Mouse (Mus musculus): ENCODE measurements around the gene B3galt5. TPM values are rescaled to one million over a fixed set of nuclear protein-coding genes. Genes with fewer than 3 reads are reported as not detected.
"Not testable (repeated sequence)": the region's sequence is repeated elsewhere in the genome, so short reads cannot be mapped to it uniquely, and the experiment has no call there.

Gene B3galt5
- polyA plus RNA-seq, 1 experiment from 2014 or later = 0.08 TPM

GRCm38 (mm10) chr16:96322739-96323138 lies 87.1 kb downstream of the B3galt5 start:
- peaks cover 13% of the 10 kb centered on the region for H3K4me1 ChIP-seq
- no peak overlapping the region for H3K4me2 ChIP-seq
- H3K4me3 ChIP-seq = no peak overlapping the region
- no peaks in the 10 kb centered on the region for H3K27me3 ChIP-seq (replicated peaks)
- H3K36me3 ChIP-seq = no peaks in the 10 kb centered on the region
- H3K9ac ChIP-seq = no peak overlapping the region
- ATAC-seq = no peak
- H3K27ac ChIP-seq = no peak overlapping the region
- WGBS (ENCODE audit: insufficient replicate concordance) = 55% methylated on average over 1 of the region's 1 CpGs
- no peaks in the 10 kb centered on the region for H3K9me3 ChIP-seq (replicated peaks)

GRCm38 (mm10) chr16:96323166-96323565 lies 87.6 kb downstream of the B3galt5 start:
- Histone ChIP-seq H3K9me3 (replicated peaks) (no peaks in the 10 kb centered on the region), H3K27me3 (replicated peaks) (no peaks in the 10 kb centered on the region), H3K4me1 (peaks cover 13% of the 10 kb centered on the region), H3K36me3 (no peaks in the 10 kb centered on the region), H3K4me3 (no peak overlapping the region), H3K27ac (no peak overlapping the region), H3K4me2 (no peak overlapping the region), H3K9ac (no peak overlapping the region)
- 68% methylated on average over 4 of the region's 4 CpGs for WGBS (ENCODE audit: insufficient replicate concordance)
- ATAC-seq = no peak

GRCm38 (mm10) chr16:96326110-96326999 lies 90.8 kb downstream of the B3galt5 start:
- no peak overlapping the region for H3K27ac ChIP-seq
- no peak overlapping the region for H3K4me2 ChIP-seq
- H3K4me3 ChIP-seq = no peak overlapping the region
- H3K9ac ChIP-seq = no peak overlapping the region
- peaks cover 13% of the 10 kb centered on the region for H3K4me1 ChIP-seq
- no peak for ATAC-seq
- no peaks in the 10 kb centered on the region for H3K9me3 ChIP-seq (replicated peaks)
- no peaks in the 10 kb centered on the region for H3K36me3 ChIP-seq
- WGBS (ENCODE audit: insufficient replicate concordance) = 37% methylated on average over 10 of the region's 10 CpGs
- no peaks in the 10 kb centered on the region for H3K27me3 ChIP-seq (replicated peaks)

DNA sequence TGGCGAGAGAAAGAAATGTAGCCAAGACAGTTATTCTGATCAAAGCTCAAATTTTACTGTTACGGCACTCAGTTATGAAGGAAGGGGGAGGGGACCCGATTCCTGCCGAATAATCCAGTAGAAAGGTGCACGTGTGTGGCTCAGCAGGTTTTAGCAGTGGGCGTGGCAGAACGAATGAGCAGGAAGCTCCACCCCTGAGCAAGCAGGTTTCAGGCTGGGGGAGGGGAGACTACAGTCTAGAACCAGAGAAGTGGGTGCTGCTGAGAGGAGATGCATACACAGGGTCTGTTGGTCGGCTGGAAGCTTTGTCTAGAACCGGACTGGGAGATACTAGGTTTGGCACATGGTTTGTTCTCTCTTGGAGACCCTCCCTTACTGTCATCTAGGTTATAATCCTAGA lies 91.7 kb downstream of the B3galt5 start:
- WGBS (ENCODE audit: insufficient replicate concordance) = 25% methylated on average over 9 of the region's 9 CpGs
- ATAC-seq, H3K9ac ChIP-seq: not testable (repeated sequence)

GRCm38 (mm10) chr16:96339570-96339969 lies 104.0 kb downstream of the B3galt5 start:
- no peak for ATAC-seq
- no peaks in the 10 kb centered on the region for H3K36me3 ChIP-seq
- H3K9me3 ChIP-seq (replicated peaks) = no peaks in the 10 kb centered on the region
- no peak overlapping the region for H3K4me2 ChIP-seq
- no peaks in the 10 kb centered on the region for H3K27me3 ChIP-seq (replicated peaks)
- no peaks in the 10 kb centered on the region for H3K4me1 ChIP-seq
- H3K27ac ChIP-seq = no peak overlapping the region
- H3K9ac ChIP-seq = no peak overlapping the region
- no peak overlapping the region for H3K4me3 ChIP-seq
- WGBS (ENCODE audit: insufficient replicate concordance) = 57% methylated on average over 4 of the region's 4 CpGs

More for the DNA sequence above, 91.7 kb downstream of the B3galt5 start:
- peaks cover 13% of the 10 kb centered on the region for H3K4me1 ChIP-seq
- H3K27me3 ChIP-seq (replicated peaks); H3K36me3 ChIP-seq; H3K4me3 ChIP-seq; H3K27ac ChIP-seq; H3K9me3 ChIP-seq (replicated peaks); H3K4me2 ChIP-seq: not testable (repeated sequence)

GRCm38 (mm10) chr16:96341269-96341668 lies 105.7 kb downstream of the B3galt5 start:
- WGBS (ENCODE audit: insufficient replicate concordance) = 9% methylated on average over 5 of the region's 5 CpGs
- no peaks in the 10 kb centered on the region for H3K36me3 ChIP-seq
- no peak overlapping the region for H3K9ac ChIP-seq
- no peak overlapping the region for H3K27ac ChIP-seq
- no peaks in the 10 kb centered on the region for H3K9me3 ChIP-seq (replicated peaks)
- ATAC-seq = no peak
- no peaks in the 10 kb centered on the region for H3K27me3 ChIP-seq (replicated peaks)
- no peak overlapping the region for H3K4me2 ChIP-seq
- H3K4me3 ChIP-seq = no peak overlapping the region
- no peaks in the 10 kb centered on the region for H3K4me1 ChIP-seq

- no peak for ATAC-seq
- 60% methylated on average over 4 of the region's 4 CpGs for WGBS (ENCODE audit: insufficient replicate concordance)
- no peak overlapping the region for H3K4me3 ChIP-seq
Observed at GRCm38 (mm10) chr16:96341945-96342344, 106.3 kb downstream of the B3galt5 start.

GRCm38 (mm10) chr16:96345117-96345516 lies 109.5 kb downstream of the B3galt5 start:
- H3K27me3 ChIP-seq (replicated peaks) = peaks cover 6% of the 10 kb centered on the region; the same call in 1 of the 2 replicates
- 5% methylated on average over 10 of the region's 10 CpGs for WGBS (ENCODE audit: insufficient replicate concordance)
- H3K36me3 ChIP-seq = no peaks in the 10 kb centered on the region
- no peaks in the 10 kb centered on the region for H3K9me3 ChIP-seq (replicated peaks)
- no peaks in the 10 kb centered on the region for H3K4me1 ChIP-seq
- H3K4me2 ChIP-seq = no peak overlapping the region
- no peak overlapping the region for H3K4me3 ChIP-seq
- H3K27ac ChIP-seq = no peak overlapping the region
- no peak for ATAC-seq
- no peak overlapping the region for H3K9ac ChIP-seq

More at GRCm38 (mm10) chr16:96341945-96342344, 106.3 kb downstream of the B3galt5 start:
- H3K27ac ChIP-seq = no peak overlapping the region
- H3K4me2 ChIP-seq = no peak overlapping the region
- no peak overlapping the region for H3K9ac ChIP-seq
- H3K4me1 ChIP-seq = no peaks in the 10 kb centered on the region
- no peaks in the 10 kb centered on the region for H3K9me3 ChIP-seq (replicated peaks)
- H3K27me3 ChIP-seq (replicated peaks) = no peaks in the 10 kb centered on the region
- H3K36me3 ChIP-seq = no peaks in the 10 kb centered on the region

GRCm38 (mm10) chr16:96348070-96348469 lies 112.5 kb downstream of the B3galt5 start:
- Histone ChIP-seq H3K4me2 (no peak overlapping the region), H3K4me1 (no peaks in the 10 kb centered on the region), H3K36me3 (no peaks in the 10 kb centered on the region), H3K27ac (no peak overlapping the region), H3K9me3 (replicated peaks) (no peaks in the 10 kb centered on the region), H3K27me3 (replicated peaks) (peaks cover 6% of the 10 kb centered on the region; the same call in 1 of the 2 replicates), H3K4me3 (no peak overlapping the region), H3K9ac (no peak overlapping the region)
- ATAC-seq = no peak
- 59% methylated on average over 11 of the region's 11 CpGs for WGBS (ENCODE audit: insufficient replicate concordance)

DNA sequence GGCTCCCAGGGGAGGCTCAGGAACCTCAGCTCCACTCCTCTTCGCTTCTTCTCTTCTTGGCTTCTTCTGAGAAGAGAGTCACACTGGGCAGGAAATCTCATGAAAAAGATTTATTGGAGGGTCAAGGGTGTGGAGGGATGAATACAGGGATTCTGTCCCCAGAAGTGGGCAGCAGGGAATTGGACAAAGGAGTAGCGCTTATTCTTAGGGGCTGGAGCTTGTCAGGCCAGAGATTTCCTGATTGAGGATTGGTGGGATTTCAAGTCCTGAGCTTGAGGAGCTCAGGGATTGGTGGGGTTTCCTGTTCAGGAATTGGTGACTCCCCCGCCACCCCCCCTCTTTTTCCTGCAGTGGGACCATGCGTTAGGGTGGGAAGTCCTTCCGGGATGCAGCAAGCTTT lies 113.2 kb downstream of the B3galt5 start:
- Histone ChIP-seq H3K9ac (no peak overlapping the region), H3K27me3 (replicated peaks) (peaks cover 10% of the 10 kb centered on the region; the same call in 1 of the 2 replicates), H3K4me3 (no peak overlapping the region), H3K36me3 (no peaks in the 10 kb centered on the region), H3K9me3 (replicated peaks) (no peaks in the 10 kb centered on the region), H3K27ac (no peak overlapping the region), H3K4me2 (no peak overlapping the region), H3K4me1 (no peaks in the 10 kb centered on the region)
- ATAC-seq = no peak
- 57% methylated on average over 5 of the region's 5 CpGs for WGBS (ENCODE audit: insufficient replicate concordance)

DNA sequence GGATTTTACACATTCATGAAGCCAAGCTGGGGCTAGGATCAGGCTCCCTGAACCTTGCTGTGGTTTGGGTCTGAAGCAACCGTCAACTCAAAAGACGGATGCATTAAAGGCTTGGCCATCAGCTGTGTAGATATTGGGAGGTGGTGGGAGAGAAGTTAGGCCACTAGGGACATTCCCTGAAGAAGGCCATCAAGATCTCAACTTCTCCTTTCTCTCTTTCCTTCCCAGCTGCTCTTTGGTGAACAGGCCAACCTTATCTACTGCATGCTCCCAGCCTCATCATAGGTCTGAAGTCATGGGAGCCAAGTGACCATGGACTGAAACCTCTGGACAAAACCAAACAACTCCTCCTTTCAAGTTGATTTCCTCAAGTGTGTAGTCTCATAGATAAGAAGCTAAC lies 115.9 kb downstream of the B3galt5 start:
- no peak overlapping the region for H3K4me2 ChIP-seq
- no peak overlapping the region for H3K9ac ChIP-seq
- H3K4me3 ChIP-seq = no peak overlapping the region
- H3K9me3 ChIP-seq (replicated peaks) = no peaks in the 10 kb centered on the region
- no peaks in the 10 kb centered on the region for H3K4me1 ChIP-seq
- H3K36me3 ChIP-seq = no peaks in the 10 kb centered on the region
- no peak overlapping the region for H3K27ac ChIP-seq
- ATAC-seq = no peak
- WGBS (ENCODE audit: insufficient replicate concordance) = 68% methylated on average over 2 of the region's 2 CpGs
- peaks cover 10% of the 10 kb centered on the region; the same call in 1 of the 2 replicates for H3K27me3 ChIP-seq (replicated peaks)

DNA sequence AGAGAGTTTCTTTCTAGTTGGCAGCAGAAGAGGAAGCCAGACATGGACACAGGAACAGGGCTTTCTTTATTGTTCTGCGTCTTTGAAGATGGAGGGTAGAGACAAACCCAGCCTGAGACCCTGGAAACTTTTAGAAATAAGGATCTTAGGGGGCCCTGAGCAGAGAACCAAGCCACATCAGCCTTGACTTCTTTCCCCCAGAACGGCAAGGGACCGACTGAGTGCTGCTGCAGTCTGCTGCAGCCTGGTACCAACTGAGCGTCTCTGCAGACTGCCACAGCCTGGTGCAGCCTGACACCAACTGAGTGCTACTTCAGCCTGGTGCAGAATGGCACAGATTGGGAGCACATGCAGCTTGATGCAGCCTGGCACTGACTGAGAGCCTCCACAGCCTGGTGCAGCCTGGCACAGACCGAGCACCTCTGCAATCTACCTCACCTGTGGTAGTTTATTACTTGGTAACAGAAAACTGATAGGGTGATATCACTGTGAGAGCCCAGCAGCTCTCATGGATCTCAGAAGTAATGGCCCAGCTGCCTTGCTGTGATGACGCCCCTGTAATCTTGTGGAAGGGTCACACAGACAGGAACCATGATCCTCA lies 117.8 kb downstream of the B3galt5 start:
- peaks cover 10% of the 10 kb centered on the region; the same call in 1 of the 2 replicates for H3K27me3 ChIP-seq (replicated peaks)
- no peak overlapping the region for H3K27ac ChIP-seq
- no peak for ATAC-seq
- no peak overlapping the region for H3K4me2 ChIP-seq
- H3K9ac ChIP-seq = no peak overlapping the region
- H3K9me3 ChIP-seq (replicated peaks) = no peaks in the 10 kb centered on the region
- WGBS (ENCODE audit: insufficient replicate concordance) = 67% methylated on average over 6 of the region's 6 CpGs
- no peak overlapping the region for H3K4me3 ChIP-seq
- H3K36me3 ChIP-seq = no peaks in the 10 kb centered on the region
- H3K4me1 ChIP-seq = no peaks in the 10 kb centered on the region

Measured in liver, embryonic 12.5 days (tissue).